Mouse (Mus musculus) lung, adult 18-20 months (tissue): ENCODE data around the gene Olfr1220.

Experiments
- DNase-seq, 2 experiments: peaks; one replicate each; pipeline ENCODE4 v3.0.0; 2022; ENCODE audit warnings: mixed read lengths in 2 of 2

Gene Olfr1220

GRCm38 (mm10) chr2:89106735-89107134 lies at the start of gene Olfr1220:
Gene Olfr1220 (minus strand): TSS chr2:89106835.
- no peak for DNase-seq

- DNase-seq: no peak
Observed at GRCm38 (mm10) chr2:89151460-89151859, 44.8 kb upstream of the Olfr1220 start, which contains the start of gene Olfr1223. Gene Olfr1223 (minus strand): TSS chr2:89151560.

DNA sequence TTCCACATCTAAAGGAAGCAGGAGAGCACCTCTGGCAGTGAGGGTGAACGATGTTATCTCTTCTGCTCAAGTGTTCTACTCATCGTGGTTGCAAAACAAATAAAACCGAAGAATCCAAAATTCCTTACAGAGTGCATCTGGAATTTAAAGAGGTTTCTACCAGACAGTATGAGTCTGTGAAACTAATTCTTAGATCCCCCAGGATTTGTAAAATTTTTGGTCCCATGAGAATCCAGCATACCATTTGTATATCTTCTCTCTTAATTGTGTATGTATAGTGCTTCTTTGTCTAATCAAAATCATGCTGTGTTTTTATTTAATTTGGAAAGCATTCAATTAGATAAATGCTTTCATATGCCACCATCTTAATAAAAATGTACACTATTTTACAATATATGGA lies 26.3 kb upstream of the Olfr1220 start, which contains the start of gene Olfr1222:
TSS of gene Olfr1222 (minus strand) at position 101 of the 400 bp plus-strand sequence.
- no peak for DNase-seq

- no peak for DNase-seq
Observed at GRCm38 (mm10) chr2:89117183-89117582, 10.5 kb upstream of the Olfr1220 start, which contains the start of gene Olfr1221. Gene Olfr1221 (minus strand): TSS chr2:89117283.

GRCm38 (mm10) chr2:89105651-89106050 lies 984 bp downstream of the Olfr1220 start:
- DNase-seq: no peak

GRCm38 (mm10) chr2:89093848-89094247 lies 12.8 kb downstream of the Olfr1220 start:
- DNase-seq: no peak

- DNase-seq: no peak
Observed at GRCm38 (mm10) chr2:89083413-89083812, 23.2 kb downstream of the Olfr1220 start, which contains the start of gene Olfr1219. Gene Olfr1219 (minus strand): TSS chr2:89083513.

DNA sequence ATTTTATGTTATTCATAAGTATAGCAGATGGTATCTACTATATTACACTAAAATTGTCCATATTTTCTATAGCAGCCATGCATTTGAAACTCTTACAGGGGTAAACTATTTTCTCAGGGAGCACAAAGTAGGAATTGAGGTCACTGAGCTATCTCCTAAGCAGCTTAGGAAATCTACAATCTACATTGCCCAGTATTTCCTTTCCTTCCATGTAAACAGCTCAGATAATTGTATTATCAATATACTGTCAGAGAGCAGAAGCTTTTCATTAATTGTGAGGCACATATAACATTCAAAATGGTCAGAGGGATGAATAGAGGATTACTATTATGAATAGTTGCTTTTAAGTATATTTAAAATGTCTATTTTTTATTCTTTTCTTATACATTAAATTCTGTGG lies 25.1 kb downstream of the Olfr1220 start:
- DNase-seq: no peak

DNA sequence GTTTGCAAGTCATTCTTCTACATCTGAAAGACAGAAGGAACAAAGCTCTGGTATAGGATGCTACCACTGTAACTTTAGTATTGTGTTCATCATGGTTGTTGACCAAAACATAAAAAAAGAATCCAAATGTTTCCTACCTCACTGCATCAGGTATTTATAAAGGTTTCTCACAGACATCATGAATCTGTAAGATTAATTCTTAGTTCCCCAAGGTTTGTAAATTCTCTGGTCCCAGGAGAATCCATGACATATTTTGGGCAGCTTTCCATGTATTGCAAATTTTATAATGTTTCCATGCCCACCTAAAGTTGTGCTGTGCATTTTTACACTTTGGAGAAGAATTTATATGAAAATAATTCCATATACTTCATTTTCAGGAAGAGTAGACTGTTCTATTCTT lies 45.5 kb downstream of the Olfr1220 start, which contains the start of gene Olfr1218:
TSS of gene Olfr1218 (minus strand) at position 101 of the 400 bp plus-strand sequence.
- no peak for DNase-seq
